Mouse (Mus musculus) urinary bladder, adult 18-20 months (tissue): Measurements from ENCODE around the gene Adra2b.

Source experiments
- DNase-seq, 2 experiments: peaks; one replicate each; pipeline ENCODE4 v3.0.0; 2022; ENCODE audit warnings: low spot score in 2 of 2, mixed read lengths in 2 of 2

Gene Adra2b

DNA sequence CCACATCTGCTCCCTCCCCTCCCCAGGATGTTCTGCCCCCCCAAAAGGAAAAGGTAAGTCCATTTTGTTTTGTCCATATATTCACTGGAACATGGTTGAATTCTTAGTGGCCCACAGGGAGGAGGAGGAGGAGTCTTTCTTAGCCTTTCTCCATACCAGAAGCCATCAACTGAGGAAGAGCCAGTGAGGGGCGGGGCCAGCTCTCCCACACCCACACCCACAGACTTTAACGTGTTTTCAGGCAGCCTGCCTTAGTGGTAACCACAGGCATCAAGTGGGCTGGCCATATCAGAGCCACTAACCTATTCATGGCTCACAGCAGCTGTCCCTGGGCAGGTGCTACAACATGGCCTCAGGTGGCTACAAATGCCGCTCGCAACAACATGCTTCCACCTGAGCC lies 24.2 kb upstream of the Adra2b start:
- no peak for DNase-seq

- no peak for DNase-seq
These were observed 23.7 kb upstream of the Adra2b start for GRCm38 (mm10) chr2:127339262-127339661.

- DNase-seq, result peak in 1 of 2 experiments; percentile 11
These were observed 21.8 kb upstream of the Adra2b start for GRCm38 (mm10) chr2:127341159-127341558.

DNA sequence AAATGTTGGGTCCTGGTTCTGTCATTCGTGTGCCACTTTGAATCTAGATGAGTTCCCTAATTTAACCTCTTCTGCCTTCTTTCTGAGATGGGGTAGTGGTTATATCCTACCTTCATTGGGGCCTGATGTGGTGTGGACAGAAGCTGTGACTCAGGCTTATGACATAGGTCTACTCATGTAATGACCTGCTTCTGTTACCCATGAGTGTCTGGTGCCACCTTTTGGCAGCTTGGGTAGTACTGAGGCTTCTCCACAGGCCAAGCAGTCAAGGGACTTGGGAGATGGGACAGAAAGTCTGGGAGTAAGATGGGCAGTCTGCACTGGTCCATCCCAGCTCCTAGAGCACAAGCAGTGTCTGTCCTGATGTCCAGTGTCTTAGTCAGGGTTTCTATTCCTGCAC lies 16.7 kb upstream of the Adra2b start:
- DNase-seq, result no peak

DNA sequence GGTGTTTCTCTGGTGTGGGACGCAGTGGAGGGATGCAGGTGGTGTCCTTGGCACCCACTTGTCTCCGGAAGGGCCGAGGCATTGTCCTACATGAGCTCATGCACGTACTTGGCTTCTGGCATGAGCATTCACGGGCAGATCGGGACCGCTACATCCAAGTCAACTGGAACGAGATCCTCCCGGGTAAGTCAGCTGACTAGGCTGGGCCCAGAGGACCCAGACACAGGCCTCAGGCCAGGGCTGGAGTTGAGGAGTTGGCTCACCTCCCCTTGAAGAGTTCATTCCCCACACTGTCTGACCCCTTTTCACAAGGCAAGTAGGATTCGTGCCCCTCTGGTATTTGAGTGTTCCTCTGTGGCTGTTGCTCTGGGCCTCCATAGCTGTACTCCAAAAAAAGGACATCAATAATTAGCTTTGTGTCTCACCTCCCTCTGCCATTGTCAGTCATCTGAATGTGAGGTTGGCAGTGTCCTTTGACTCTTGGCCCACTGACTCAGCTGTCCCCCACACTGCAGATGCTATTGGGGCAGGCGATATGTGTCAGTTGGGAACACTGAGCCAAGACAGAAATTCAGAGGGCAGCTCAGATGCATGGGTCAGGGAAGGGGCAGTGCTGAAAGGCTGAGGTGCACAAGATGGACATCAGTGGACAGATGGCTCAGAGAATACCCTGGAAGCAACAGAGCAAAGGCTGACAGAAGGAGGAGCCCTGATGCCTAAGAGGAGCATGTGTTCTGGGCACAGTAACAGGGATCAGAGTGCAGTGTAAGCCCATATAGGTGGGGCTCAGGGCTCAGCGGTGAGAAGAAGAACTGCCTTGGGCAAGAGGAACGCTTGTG lies 15.6 kb upstream of the Adra2b start:
- DNase-seq, result no peak

- no peak for DNase-seq
These were observed 9.1 kb upstream of the Adra2b start for GRCm38 (mm10) chr2:127353881-127354280.

- no peak for DNase-seq
These were observed 259 bp downstream of the Adra2b start for GRCm38 (mm10) chr2:127363282-127363652.

- DNase-seq, result no peak
These were observed 688 bp downstream of the Adra2b start for GRCm38 (mm10) chr2:127363696-127364095.

GRCm38 (mm10) chr2:127364452-127364851 lies 1.4 kb downstream of the Adra2b start:
- DNase-seq, result no peak

- no peak for DNase-seq
These were observed 4.3 kb downstream of the Adra2b start for GRCm38 (mm10) chr2:127367126-127367820.

DNA sequence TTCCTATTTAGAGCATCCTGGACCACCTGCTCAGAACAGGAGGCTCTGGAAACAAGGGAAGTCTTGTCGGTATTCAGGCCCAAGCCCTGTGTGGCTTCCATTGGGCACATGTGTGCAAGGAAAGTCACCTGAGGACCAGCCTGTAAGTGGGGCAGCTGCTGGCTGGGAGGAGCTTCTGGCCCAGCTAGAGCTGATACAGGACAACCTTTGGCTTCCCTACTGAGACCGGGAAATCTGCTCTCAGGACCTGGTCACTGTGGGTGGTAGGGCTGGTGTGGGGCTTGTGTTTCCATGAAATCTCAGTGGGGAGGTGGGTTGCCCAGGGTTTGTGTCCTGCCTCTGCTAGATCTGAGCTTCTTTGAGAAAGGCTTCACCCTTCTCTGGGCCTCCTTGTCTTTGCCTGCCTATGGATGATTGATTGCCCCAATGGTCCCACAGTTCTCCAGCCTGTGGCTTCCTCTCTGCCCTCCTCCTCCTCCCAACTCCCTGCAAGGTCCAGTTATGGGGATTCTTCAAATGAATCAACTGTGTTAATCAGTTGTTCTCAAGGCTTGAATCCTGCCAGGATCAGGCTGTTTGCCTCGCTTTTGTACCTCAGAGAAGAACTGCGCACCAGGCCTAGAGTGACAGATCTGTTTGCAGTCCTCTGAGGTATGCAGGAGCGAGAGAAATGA lies 6.8 kb downstream of the Adra2b start:
- DNase-seq, result no peak

- DNase-seq, result no peak
These were observed 7.8 kb downstream of the Adra2b start for GRCm38 (mm10) chr2:127370561-127371483.

- no peak for DNase-seq
These were observed 8.5 kb downstream of the Adra2b start for GRCm38 (mm10) chr2:127371484-127371861.

GRCm38 (mm10) chr2:127372082-127372481 lies 9.1 kb downstream of the Adra2b start:
- no peak for DNase-seq

DNA sequence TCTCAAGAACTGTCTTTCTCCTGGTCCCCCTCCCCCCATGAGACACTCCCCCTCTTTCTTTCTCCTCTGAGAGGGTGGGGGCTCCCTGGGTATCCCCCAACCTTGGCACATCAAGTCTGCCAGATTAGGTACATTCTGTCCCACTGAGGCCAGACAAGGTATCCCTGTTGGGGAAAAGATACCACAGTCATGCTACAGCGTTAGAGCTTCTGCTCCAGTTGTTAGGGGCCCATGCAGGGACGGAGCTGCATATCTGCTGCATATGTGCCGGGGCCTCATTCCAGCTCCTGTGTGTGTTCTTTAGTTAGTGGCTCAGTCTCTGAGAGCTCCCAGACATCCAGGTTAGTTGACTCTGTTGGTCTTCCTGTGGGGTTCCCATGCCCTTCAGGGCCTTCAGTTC lies 11.1 kb downstream of the Adra2b start:
- DNase-seq, result no peak

GRCm38 (mm10) chr2:127375087-127375486 lies 12.1 kb downstream of the Adra2b start:
- no peak for DNase-seq

DNA sequence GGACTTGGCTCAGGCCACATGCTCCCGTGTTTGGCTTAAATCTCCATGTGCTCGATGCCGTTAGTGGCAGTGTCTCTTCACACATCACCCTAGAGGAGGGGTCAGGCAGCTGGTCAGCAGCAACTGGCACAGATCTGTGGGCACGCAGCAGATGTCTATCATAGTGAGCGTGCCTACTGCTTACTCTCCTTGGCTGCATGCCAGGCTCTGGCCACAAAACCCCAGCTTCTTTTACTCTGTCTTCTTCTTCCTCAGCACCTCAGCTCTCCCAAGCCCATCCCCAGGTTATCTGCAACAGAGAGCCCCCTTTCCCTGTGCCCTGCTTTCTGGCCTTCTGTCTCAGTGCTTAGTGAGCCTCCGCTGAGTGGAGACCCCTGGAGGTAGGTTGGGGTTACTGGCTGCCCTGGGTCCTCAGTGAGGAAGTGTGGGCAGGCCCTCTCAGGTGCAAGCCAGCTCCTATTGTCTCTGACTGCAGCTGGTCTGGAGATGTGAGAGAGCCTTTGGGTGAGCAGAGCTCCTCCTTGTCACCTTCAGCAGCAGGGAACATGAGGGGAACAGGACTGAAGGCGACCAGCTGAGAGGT lies 12.8 kb downstream of the Adra2b start:
- no peak for DNase-seq

DNA sequence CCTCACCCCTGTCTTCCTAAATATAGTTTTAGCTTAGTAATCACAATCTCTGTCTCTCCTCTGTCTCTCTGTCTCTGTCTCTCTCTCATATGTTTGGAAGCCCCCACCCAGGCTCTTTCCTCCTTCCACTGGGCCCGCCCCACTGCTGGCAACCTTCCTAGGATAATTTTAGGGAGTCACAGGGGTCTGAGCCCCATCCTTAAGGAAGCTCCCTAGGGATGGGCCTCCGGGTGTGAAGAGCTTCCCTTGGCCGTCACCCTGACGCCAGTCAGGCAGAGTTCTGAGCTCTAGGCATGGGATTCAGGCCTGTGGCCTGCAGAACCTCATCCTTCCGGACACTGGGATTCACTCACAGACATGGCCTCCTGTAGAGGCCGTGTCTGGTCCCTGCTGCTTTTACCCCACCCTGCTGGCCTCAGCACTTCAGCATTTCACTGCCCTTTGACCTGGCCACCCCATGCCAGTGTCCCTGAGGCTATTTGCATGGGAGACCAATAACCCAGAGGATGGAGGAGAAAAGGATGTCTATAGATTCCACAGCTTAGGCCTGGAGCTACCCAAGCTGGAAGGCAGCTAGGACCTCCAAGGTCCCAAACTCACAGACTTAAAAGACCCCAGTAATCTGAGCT lies 13.5 kb downstream of the Adra2b start:
- no peak for DNase-seq

DNA sequence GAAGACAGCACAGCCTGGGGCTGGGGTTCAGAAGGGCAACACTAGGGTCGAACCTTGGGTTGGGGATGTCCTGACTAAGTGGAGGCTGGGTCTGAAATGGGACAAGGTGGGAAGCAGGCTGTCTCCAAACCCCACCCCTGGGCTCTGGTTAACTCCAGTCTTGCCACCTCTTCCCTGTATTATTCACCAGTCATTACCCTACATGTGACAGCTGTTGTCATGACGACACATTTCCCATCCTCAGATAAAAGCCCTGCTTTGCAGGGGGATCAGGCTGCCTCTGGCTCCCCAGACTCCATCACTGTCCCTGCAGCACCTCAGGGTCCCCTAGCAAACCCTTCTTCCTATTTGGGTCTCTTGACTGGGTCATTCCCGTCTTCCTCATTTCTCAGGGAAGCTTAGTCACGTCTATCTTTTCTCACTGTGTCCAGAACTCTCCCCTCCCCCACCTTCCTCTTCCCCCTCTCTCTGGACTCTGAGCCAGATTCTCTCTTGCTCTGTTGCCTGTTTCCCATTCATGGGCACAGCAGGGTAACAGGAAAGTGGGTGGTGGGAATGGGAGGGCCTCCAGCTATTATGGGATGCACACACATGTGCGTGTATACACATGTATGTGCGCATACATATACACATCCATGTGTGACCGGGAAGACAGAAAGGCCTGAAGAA lies 15.1 kb downstream of the Adra2b start:
- no peak for DNase-seq

DNA sequence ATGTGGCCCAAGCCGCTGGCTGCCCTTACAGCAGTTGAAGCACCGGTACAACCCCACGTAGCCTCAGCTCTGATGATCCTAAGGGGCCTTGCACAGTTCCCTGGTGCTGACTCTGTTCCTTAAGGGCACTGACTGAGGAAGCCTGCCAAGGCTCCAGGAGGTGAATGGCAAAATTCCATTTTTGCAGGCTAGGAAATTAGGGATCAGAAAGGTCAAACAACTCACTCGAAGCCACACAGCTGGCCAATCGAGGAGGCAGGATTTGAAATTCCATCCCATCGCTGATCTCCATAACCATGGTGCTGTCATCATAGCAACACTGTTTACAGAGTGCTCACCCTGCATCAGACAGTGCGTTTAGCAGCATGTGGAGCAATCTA lies 15.6 kb downstream of the Adra2b start:
- no peak for DNase-seq
